Mouse (Mus musculus): ENCODE measurements around the gene Sqstm1.
A peak's percentile ranks its signal among the peaks of the same experiment; 100 is the strongest.

Gene Sqstm1

GRCm38 (mm10) chr11:50168352-50168751 is 42.3 kb downstream of the Sqstm1 start:
- no peak for DNase-seq

- no peak for DNase-seq
Observed at GRCm38 (mm10) chr11:50162338-50163050, 48.1 kb downstream of the Sqstm1 start.

- DNase-seq, result peak; percentile 70
Observed at GRCm38 (mm10) chr11:50161578-50162304, 48.9 kb downstream of the Sqstm1 start.

GRCm38 (mm10) chr11:50159347-50159746 is 51.3 kb downstream of the Sqstm1 start:
- DNase-seq, result no peak

- DNase-seq, result no peak
Observed at GRCm38 (mm10) chr11:50158346-50158745, 52.3 kb downstream of the Sqstm1 start.

GRCm38 (mm10) chr11:50156725-50157258 is 53.8 kb downstream of the Sqstm1 start:
- DNase-seq, result no peak

GRCm38 (mm10) chr11:50155785-50156184 is 54.8 kb downstream of the Sqstm1 start:
- no peak for DNase-seq

- peak; percentile 40 for DNase-seq
Observed at GRCm38 (mm10) chr11:50154777-50155520, 55.7 kb downstream of the Sqstm1 start.

- peak; percentile 53 for DNase-seq
Observed at GRCm38 (mm10) chr11:50154166-50154565, 56.5 kb downstream of the Sqstm1 start.

GRCm38 (mm10) chr11:50151374-50151773 is 59.3 kb downstream of the Sqstm1 start:
- no peak for DNase-seq

GRCm38 (mm10) chr11:50149603-50150150 is 61.0 kb downstream of the Sqstm1 start:
- DNase-seq, result no peak
